37 mouse cellular contexts compared by ENCODE assay signal in the genomic region with DNA sequence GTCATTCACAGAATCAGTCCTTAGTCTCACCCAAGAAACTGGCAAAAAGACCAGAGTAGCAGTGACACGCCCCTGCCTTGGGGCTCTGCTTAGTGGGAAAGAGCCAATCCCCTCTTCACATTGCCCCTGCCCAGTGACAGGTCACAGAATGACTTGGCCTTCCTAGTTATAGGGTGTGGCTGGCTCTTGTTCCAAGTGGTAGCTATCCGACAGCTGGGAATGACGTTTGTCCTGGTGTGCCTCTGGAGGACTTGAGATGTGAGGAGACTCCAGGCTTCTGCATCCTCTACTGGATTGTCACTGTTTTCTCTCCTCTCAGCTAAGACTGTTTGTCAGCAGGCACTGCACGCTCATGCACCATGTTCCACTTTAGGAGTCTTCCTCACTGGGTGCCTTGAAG. TPM values are rescaled to one million over a fixed set of nuclear protein-coding genes. Genes with fewer than 3 reads are reported as not detected.
"Had no signal": no experiment of that assay in that cellular context is flagged by ENCODE, and none has a peak within 500 bp of the region (broad histone marks: within the 10 kb centered on the region; RNA-seq: fewer than 3 reads in every experiment).

No protein-coding gene starts in this region.

- H3K9ac ChIP-seq: forebrain, postnatal 0 days; heart, embryonic 13.5 days; heart, embryonic 15.5 days; hindbrain, embryonic 13.5 days; hindbrain, embryonic 15.5 days; kidney, embryonic 15.5 days; limb, embryonic 13.5 days; limb, embryonic 15.5 days; liver, embryonic 12.5 days had no signal

- H3K36me3 ChIP-seq: heart, embryonic 13.5 days; heart, embryonic 15.5 days; hindbrain, embryonic 13.5 days; hindbrain, embryonic 15.5 days; kidney, embryonic 15.5 days; limb, embryonic 13.5 days; limb, embryonic 15.5 days; liver, embryonic 12.5 days had no signal

- H3K27ac ChIP-seq: heart, embryonic 13.5 days; heart, embryonic 15.5 days; hindbrain, embryonic 13.5 days; hindbrain, embryonic 15.5 days; hindbrain, postnatal 0 days; kidney, embryonic 15.5 days; kidney, postnatal 0 days; limb, embryonic 13.5 days; limb, embryonic 15.5 days; liver, embryonic 12.5 days had no signal

- H3K4me1 ChIP-seq: liver, embryonic 12.5 days had no signal

- H3K4me2 ChIP-seq: heart, embryonic 11.5 days; heart, embryonic 13.5 days; heart, embryonic 15.5 days; hindbrain, embryonic 13.5 days; hindbrain, embryonic 15.5 days; kidney, embryonic 15.5 days; limb, embryonic 13.5 days; limb, embryonic 15.5 days; liver, embryonic 12.5 days had no signal

- H3K9me3 ChIP-seq: heart, embryonic 13.5 days; heart, embryonic 15.5 days; hindbrain, embryonic 13.5 days; hindbrain, embryonic 15.5 days; kidney, embryonic 15.5 days; limb, embryonic 13.5 days; limb, embryonic 15.5 days; liver, embryonic 12.5 days had no signal

- H3K4me3 ChIP-seq: heart, embryonic 13.5 days; heart, embryonic 15.5 days; hindbrain, embryonic 13.5 days; hindbrain, embryonic 15.5 days; kidney, embryonic 15.5 days; limb, embryonic 13.5 days; limb, embryonic 15.5 days; liver, embryonic 12.5 days had no signal

- DNase-seq: forebrain, postnatal 0 days; gastrocnemius, postnatal 10 days; heart, adult 18-20 months; heart, postnatal 14 days; heart, postnatal 36 days; kidney, adult 11 months; kidney, adult 2 months; kidney, adult 9 months; kidney, postnatal 14 days; kidney, postnatal 36 days; layer of hippocampus, adult 9-11 months; layer of hippocampus, postnatal 36 days; left cerebral cortex, postnatal 4 days had no signal

- ATAC-seq: forebrain, postnatal 0 days; hindbrain, postnatal 0 days; intestine, embryonic 16.5 days; liver, embryonic 12.5 days had no signal

RNA-seq across cellular contexts. Expression of gene Duox1, which starts 1.9 kb away (rescaled TPM):
- total RNA-seq: forebrain, postnatal 0 days; hematopoietic stem cell, adult 5-6 weeks; layer of hippocampus, adult 18-20 months; layer of hippocampus, adult 8-10 months; layer of hippocampus, postnatal 14 days; layer of hippocampus, postnatal 36 days; left cerebral cortex, adult 18-20 months; liver, adult 2 months had no signal
- polyA plus RNA-seq: heart, embryonic 11.5 days; heart, embryonic 13.5 days; heart, postnatal 0 days; kidney, postnatal 0 days; liver, adult 2 months; liver, embryonic 12.5 days had no signal

RNA-seq across cellular contexts. Expression of gene Duoxa1, which starts 3.9 kb away (rescaled TPM):
- total RNA-seq: hematopoietic stem cell, adult 5-6 weeks; hindbrain, postnatal 0 days; layer of hippocampus, adult 8-10 months; layer of hippocampus, postnatal 14 days; layer of hippocampus, postnatal 36 days; left cerebral cortex, postnatal 25 days; liver, adult 2 months had no signal
- polyA plus RNA-seq: heart, embryonic 11.5 days; heart, embryonic 15.5 days; heart, postnatal 0 days; hindbrain, embryonic 11.5 days; intestine, embryonic 14.5 days; intestine, embryonic 16.5 days; kidney, postnatal 0 days; liver, adult 2 months; liver, embryonic 12.5 days had no signal

RNA-seq across cellular contexts. Expression of gene Duoxa2, which starts 18.7 kb away (rescaled TPM):
- total RNA-seq: forebrain, postnatal 0 days; gastrocnemius, postnatal 10 days; heart, postnatal 36 days; hematopoietic stem cell, adult 5-6 weeks; layer of hippocampus, adult 18-20 months; layer of hippocampus, adult 8-10 months; layer of hippocampus, postnatal 14 days; layer of hippocampus, postnatal 36 days; left cerebral cortex, adult 18-20 months; left cerebral cortex, adult 8-10 months; left cerebral cortex, postnatal 25 days had no signal
- polyA plus RNA-seq: heart, embryonic 11.5 days; heart, embryonic 13.5 days; heart, embryonic 15.5 days; hindbrain, embryonic 11.5 days; hindbrain, embryonic 13.5 days; kidney, adult 2 months; kidney, embryonic 15.5 days; kidney, postnatal 0 days; limb, embryonic 11.5 days; liver, adult 2 months; liver, embryonic 12.5 days had no signal

RNA-seq across cellular contexts. Expression of gene Duox2, which starts 19.1 kb away (rescaled TPM):
- total RNA-seq: hematopoietic stem cell, adult 5-6 weeks; left cerebral cortex, adult 18-20 months; liver, adult 2 months had no signal
- polyA plus RNA-seq: forebrain, postnatal 0 days; hindbrain, embryonic 11.5 days; hindbrain, embryonic 13.5 days; hindbrain, embryonic 15.5 days; limb, embryonic 11.5 days; liver, embryonic 12.5 days had no signal
